Mouse (Mus musculus): Measurements from ENCODE around the gene Nat8f6. TPM values are rescaled to one million over a fixed set of nuclear protein-coding genes. Genes with fewer than 3 reads are reported as not detected.
"Not testable (repeated sequence)": the region's sequence is repeated elsewhere in the genome, so short reads cannot be mapped to it uniquely, and the experiment has no call there.

Gene Nat8f6
- total RNA-seq, 1 experiment from 2014 or later: not detected

GRCm38 (mm10) chr6:85762678-85763077, 58.1 kb downstream of the Nat8f6 start:
- not testable (repeated sequence) for ATAC-seq (ENCODE audit: extremely low read depth, insufficient number of reproducible peaks, low FRiP score, poor library complexity, severe bottlenecking)

Other genes with a start within 250 kb of the Nat8f6 start
- gene Alms1, start 233.4 kb downstream of the Nat8f6 start, total RNA-seq (2017): 3.0 and 4.5 TPM in 2 replicates
- not detected in 2 replicates for gene Nat8f7, start 107.7 kb downstream of the Nat8f6 start, total RNA-seq (2017)
- gene Nat8f3, start 55.2 kb downstream of the Nat8f6 start, total RNA-seq (2017): not detected in 2 replicates
- not detected in 2 replicates for gene Nat8f5, start within 50 bp of the Nat8f6 start, total RNA-seq (2017)
- not detected in 2 replicates for gene Nat8, start 11.1 kb upstream of the Nat8f6 start, total RNA-seq (2017)
- not detected in 2 replicates for gene Nat8f2, start 48.2 kb upstream of the Nat8f6 start, total RNA-seq (2017)
- gene Nat8f4, start 83.9 kb upstream of the Nat8f6 start, total RNA-seq (2017): 2.6 and 3.6 TPM in 2 replicates
- gene Tprkb, start 90.9 kb upstream of the Nat8f6 start, total RNA-seq (2017): 13.8 and 19.0 TPM in 2 replicates
- gene Nat8f1, start 94.7 kb upstream of the Nat8f6 start, total RNA-seq (2017): 3.7 and 11.6 TPM in 2 replicates
- 102 and 134 TPM in 2 replicates for gene Dusp11, start 140.7 kb upstream of the Nat8f6 start, total RNA-seq (2017)
- not detected in 2 replicates for gene Figla, start 195.2 kb upstream of the Nat8f6 start, total RNA-seq (2017)
- gene Add2, start 207.7 kb upstream of the Nat8f6 start, total RNA-seq (2017): 0.37 TPM in 1 of 2 replicates, not detected in the other